Mouse (Mus musculus) neutrophil, adult 83 days (primary cell): ENCODE results near the gene Olfr1385. TPM values are rescaled to one million over a fixed set of nuclear protein-coding genes. Genes with fewer than 3 reads are reported as not detected.

Source experiments
- total RNA-seq, 2 experiments: library from RNA; stranded (reverse); gene quantifications; one replicate each; pipeline ENCODE4 v1.2.4; 2023

Olfr1385 gene
- not detected for total RNA-seq

DNA sequence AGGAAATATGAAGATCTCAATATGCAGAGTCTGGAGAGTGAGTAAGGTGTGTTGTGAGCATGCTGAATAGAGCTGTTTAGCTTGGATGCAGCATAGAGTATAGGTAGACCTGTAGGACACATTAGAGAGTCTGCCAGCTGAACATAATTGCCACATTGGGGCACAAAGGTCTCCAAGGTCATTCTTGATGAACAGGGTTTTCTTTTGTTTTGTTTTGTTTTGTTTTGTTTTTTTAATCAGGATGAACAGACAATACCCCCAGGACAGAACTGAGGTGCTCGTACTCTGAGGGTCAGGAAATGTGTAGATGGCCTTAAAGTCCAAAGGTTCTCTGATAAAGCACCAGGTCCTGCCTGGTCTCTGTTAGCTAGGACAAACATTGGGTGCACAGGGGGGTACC lies at the start of gene Olfr1385:
Gene Olfr1385 (plus strand): TSS at position 301 of the 400 bp plus-strand sequence.

DNA sequence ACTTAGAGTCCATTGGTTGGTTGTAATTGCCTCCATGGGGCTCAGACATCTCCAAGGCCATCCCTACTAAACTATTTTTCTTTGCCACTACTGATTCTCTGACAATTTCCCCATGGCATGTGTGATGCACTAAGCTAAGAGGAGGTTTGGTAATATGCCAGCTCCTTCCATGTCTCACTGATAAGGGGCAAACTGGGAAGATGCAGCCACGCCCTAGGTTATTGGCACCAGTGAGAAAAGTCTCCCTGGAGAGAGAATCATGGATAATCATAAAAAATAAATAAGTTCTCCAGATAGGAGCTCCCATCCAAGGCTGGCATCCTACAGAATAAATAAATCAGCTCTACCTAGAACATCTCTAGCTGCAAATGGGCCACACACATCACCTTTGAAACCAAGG lies 33.8 kb upstream of the Olfr1385 start, which contains the start of gene Olfr1387:
Gene Olfr1387 (plus strand): TSS at position 301 of the 400 bp plus-strand sequence.

DNA sequence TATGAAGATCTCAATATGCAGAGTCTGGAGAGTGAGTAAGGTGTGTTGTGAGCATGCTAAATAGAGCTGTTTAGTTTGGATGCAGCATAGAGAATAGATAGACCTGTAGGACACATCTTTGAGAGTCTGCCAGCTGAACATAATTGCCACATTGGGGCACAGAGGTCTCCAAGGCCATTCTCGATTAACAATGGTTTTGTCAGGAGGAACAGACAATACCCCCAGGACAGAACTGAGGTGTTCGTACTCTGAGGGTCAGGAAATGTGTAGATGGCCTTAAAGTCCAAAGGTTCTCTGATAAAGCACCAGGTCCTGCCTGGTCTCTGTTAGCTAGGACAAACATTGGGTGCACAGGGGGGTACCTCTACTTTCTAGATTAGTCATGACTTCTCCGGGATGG lies 24.1 kb upstream of the Olfr1385 start, which contains the start of gene Olfr1386:
Gene Olfr1386 (plus strand): TSS at position 301 of the 400 bp plus-strand sequence.

DNA sequence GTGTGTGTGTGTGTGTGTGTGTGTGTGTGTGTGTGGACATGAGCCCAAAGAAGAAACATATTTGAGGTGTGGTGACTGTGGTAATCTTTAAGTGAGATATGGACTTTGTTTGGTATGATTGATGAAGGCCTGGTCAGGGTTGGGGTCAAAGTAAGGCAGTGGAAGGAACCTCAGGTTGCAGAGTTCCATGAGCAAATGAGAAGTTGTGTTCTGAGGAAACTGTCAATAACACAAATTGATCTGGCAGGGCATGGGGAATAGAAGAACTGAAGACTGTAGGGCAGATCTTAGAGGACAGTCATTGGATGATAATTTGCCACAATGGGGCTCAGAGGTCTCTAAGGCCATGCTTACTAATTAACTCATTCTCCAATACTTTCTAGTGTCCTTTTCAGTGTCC lies 30.5 kb downstream of the Olfr1385 start, which contains the start of gene Olfr1383:
Gene Olfr1383 (plus strand): TSS at position 301 of the 400 bp plus-strand sequence.

DNA sequence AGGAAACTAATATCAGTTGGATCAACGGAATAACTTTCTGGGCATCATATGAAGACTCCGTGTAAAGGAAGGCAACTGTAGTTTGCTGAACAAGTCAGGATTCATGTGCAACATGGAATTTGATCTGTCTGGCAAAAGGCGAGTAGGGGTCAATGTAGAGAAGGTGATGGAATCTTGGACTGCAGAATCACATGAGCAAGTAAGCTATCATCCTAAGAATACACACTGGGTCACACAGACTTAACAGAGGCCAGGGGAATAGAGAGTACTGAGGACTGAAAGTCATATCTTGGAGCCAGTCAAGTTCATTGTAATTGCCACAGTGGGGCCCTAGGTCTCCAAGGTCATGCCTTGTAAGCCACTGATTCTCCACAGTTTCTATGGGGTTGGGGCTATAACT lies 39.1 kb downstream of the Olfr1385 start, which contains the start of gene Olfr1382:
Gene Olfr1382 (plus strand): TSS at position 301 of the 400 bp plus-strand sequence.

DNA sequence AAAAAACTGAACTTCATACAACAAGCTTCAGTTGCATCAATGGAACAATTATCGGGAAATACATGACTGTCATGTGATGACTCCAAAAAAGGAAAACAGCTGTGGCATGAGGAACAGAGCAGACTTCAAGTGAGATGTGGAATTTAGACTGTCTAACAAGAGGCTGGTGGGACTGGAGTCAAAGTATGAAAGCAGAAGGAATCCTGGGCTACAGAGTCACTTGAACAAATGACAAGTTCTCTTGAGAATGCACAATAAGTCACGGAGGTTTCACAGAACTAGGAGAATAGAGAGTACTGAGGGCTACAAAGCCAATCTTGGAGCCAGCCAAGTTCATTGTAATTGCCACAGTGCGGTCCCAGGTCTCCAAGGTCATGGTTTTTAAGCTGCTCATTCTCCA lies 54.3 kb downstream of the Olfr1385 start, which contains the start of gene Olfr1381:
Gene Olfr1381 (plus strand): TSS at position 301 of the 400 bp plus-strand sequence.

Other genes starting within 250 kb of the Olfr1385 start
- gene Mgat1, start 244.9 kb upstream of the Olfr1385 start, total RNA-seq: 10 to 100 TPM; 69.3 to 81.5 TPM
- under 1 TPM in 1 of 2 experiments, not detected in 1; 0.73 TPM for gene Olfr1393, start 210.8 kb upstream of the Olfr1385 start, total RNA-seq
- gene Olfr1392, start 203.8 kb upstream of the Olfr1385 start, total RNA-seq: not detected
- not detected for gene Olfr10, start 184.3 kb upstream of the Olfr1385 start, total RNA-seq
- not detected for gene Olfr1391, start 166.3 kb upstream of the Olfr1385 start, total RNA-seq
- not detected for gene Olfr1390, start 153.9 kb upstream of the Olfr1385 start, total RNA-seq
- not detected for gene Olfr1389, start 66.0 kb upstream of the Olfr1385 start, total RNA-seq
- gene Olfr1388, start 52.4 kb upstream of the Olfr1385 start, total RNA-seq: under 1 TPM; 0.26 to 0.28 TPM
- not detected for gene Olfr1387, start 33.7 kb upstream of the Olfr1385 start, total RNA-seq
- gene Olfr1386, start 24.0 kb upstream of the Olfr1385 start, total RNA-seq: not detected
- gene Olfr1384, start 17.7 kb downstream of the Olfr1385 start, total RNA-seq: not detected
- not detected for gene Olfr1383, start 30.6 kb downstream of the Olfr1385 start, total RNA-seq
- not detected for gene Olfr1382, start 39.2 kb downstream of the Olfr1385 start, total RNA-seq
- gene Olfr1381, start 54.4 kb downstream of the Olfr1385 start, total RNA-seq: not detected
- not detected for gene Olfr1380, start 67.8 kb downstream of the Olfr1385 start, total RNA-seq
- under 1 TPM; 0.04 to 0.20 TPM for gene Flt4, start 120.2 kb downstream of the Olfr1385 start, total RNA-seq
- not detected for gene Scgb3a1, start 174.5 kb downstream of the Olfr1385 start, total RNA-seq
- gene Cnot6, start 223.7 kb downstream of the Olfr1385 start, total RNA-seq: 10 to 100 TPM; 52.4 to 56.5 TPM